Mouse (Mus musculus): ENCODE measurements at regions not wholly inside any gene's neighbourhood (a gene's known extent, or its start where the extent isn't known, plus 50 kb on each side); places are given as distances from the start of the nearest gene placed in this dataset.

- no peak for DNase-seq
- intact Hi-C loops (cut with DNase I) = no loop called here
These were observed 107.0 kb upstream of the 1700021F07Rik start for GRCm38 (mm10) chr2:173415429-173415828.

GRCm38 (mm10) chr2:173416921-173417320 is 105.5 kb upstream of the 1700021F07Rik start:
- no peak for DNase-seq
- intact Hi-C loops (cut with DNase I) = no loop called here

- no peak for DNase-seq
- intact Hi-C loops (cut with DNase I) = no loop called here
These were observed 103.4 kb upstream of the 1700021F07Rik start for GRCm38 (mm10) chr2:173418951-173419350.

GRCm38 (mm10) chr2:173419972-173420391 is 102.4 kb upstream of the 1700021F07Rik start:
- DNase-seq = no peak
- intact Hi-C loops (cut with DNase I) = no loop called here

GRCm38 (mm10) chr2:173420481-173420880 is 101.9 kb upstream of the 1700021F07Rik start:
- intact Hi-C loops (cut with DNase I) = no loop called here
- no peak for DNase-seq

- intact Hi-C loops (cut with DNase I) = no loop called here
- no peak for DNase-seq
These were observed 97.5 kb upstream of the 1700021F07Rik start for GRCm38 (mm10) chr2:173424875-173425274.

GRCm38 (mm10) chr2:173425754-173426153 is 96.6 kb upstream of the 1700021F07Rik start:
- DNase-seq = no peak
- intact Hi-C loops (cut with DNase I) = no loop called here

- no peak for DNase-seq
- intact Hi-C loops (cut with DNase I) = no loop called here
These were observed 96.0 kb upstream of the 1700021F07Rik start for GRCm38 (mm10) chr2:173426191-173427065.

- no peak for DNase-seq
- intact Hi-C loops (cut with DNase I) = no loop called here
These were observed 94.4 kb upstream of the 1700021F07Rik start for GRCm38 (mm10) chr2:173427888-173428450.

GRCm38 (mm10) chr2:173431841-173432240 is 90.5 kb upstream of the 1700021F07Rik start:
- no peak for DNase-seq
- intact Hi-C loops (cut with DNase I) = no loop called here

GRCm38 (mm10) chr2:173432258-173432657 is 90.1 kb upstream of the 1700021F07Rik start:
- intact Hi-C loops (cut with DNase I) = no loop called here
- DNase-seq = peak; percentile 37 to 43

- intact Hi-C loops (cut with DNase I) = no loop called here
- no peak for DNase-seq
These were observed 89.3 kb upstream of the 1700021F07Rik start for GRCm38 (mm10) chr2:173432886-173433624.

- intact Hi-C loops (cut with DNase I) = no loop called here
- no peak for DNase-seq
These were observed 85.8 kb upstream of the 1700021F07Rik start for GRCm38 (mm10) chr2:173436580-173436979.

GRCm38 (mm10) chr2:173439031-173439430 is 83.4 kb upstream of the 1700021F07Rik start:
- DNase-seq = no peak
- intact Hi-C loops (cut with DNase I) = no loop called here

GRCm38 (mm10) chr2:173442056-173442455 is 80.3 kb upstream of the 1700021F07Rik start:
- intact Hi-C loops (cut with DNase I) = no loop called here
- no peak for DNase-seq

GRCm38 (mm10) chr2:173443262-173443661 is 79.1 kb upstream of the 1700021F07Rik start:
- intact Hi-C loops (cut with DNase I) = no loop called here
- DNase-seq = no peak

- intact Hi-C loops (cut with DNase I) = no loop called here
- no peak for DNase-seq
These were observed 78.0 kb upstream of the 1700021F07Rik start for GRCm38 (mm10) chr2:173444386-173444785.

GRCm38 (mm10) chr2:173445039-173445438 is 77.3 kb upstream of the 1700021F07Rik start:
- intact Hi-C loops (cut with DNase I) = no loop called here
- no peak for DNase-seq

- intact Hi-C loops (cut with DNase I) = no loop called here
- no peak for DNase-seq
These were observed 73.7 kb upstream of the 1700021F07Rik start for GRCm38 (mm10) chr2:173448546-173449187.

- no peak for DNase-seq
- intact Hi-C loops (cut with DNase I) = no loop called here
These were observed 73.2 kb upstream of the 1700021F07Rik start for GRCm38 (mm10) chr2:173449198-173449597.

GRCm38 (mm10) chr2:173451993-173452481 is 70.3 kb upstream of the 1700021F07Rik start:
- intact Hi-C loops (cut with DNase I) = loop anchor here (2.0 kb wide), 1 partner anchor 221 kb away; no protein-coding TSS in a partner anchor
- no peak for DNase-seq
